Mouse (Mus musculus) ES-CJ7 (cell line): Measurements from ENCODE around the gene Tenm4.

ENCODE experiments used
- DNase-seq: peaks from one replicate; pipeline ENCODE4 v3.0.0; 2011; ENCODE audit warnings: low read depth, low spot score

Gene Tenm4

GRCm38 (mm10) chr7:96340826-96341225 is 169.8 kb downstream of the Tenm4 start:
- DNase-seq: no peak

DNA sequence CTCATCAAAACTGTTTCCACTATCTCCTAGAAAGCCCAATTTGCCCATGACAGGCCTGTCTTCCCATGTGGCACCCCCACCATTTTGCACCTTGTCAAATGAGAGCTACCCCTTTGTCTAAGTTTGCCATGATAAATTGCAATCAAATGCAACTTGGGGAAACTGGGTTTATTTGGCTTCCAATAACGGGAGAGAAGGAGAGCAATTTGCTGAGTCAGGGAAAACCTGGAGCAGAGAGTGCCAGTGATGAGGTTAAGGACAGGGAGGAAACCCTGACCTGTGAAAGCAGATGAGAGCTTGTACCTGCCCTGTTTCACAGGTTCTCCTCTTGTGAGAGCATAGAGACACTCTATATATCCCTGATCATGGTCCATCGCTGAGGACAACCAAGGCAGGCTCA is 170.4 kb downstream of the Tenm4 start:
- no peak for DNase-seq

DNA sequence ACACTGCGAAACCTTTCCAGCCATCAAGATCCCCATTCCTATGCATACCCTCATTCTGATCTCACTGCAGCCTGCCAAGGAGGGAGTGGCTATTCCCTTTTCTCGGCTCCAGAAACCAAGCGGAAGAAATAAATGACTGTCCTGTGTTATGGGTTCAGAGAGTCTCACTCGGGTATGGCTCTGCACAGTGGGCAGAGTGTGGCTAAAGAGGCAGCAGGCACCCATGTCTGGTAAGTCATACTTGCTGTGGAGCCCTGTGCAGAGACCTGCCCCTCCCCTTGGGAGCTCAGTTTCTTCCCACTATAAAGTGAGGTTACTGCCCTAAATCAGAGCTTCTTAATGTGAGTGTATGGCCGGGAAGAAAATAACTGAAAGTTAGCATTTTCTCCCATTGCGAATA is 171.9 kb downstream of the Tenm4 start:
- DNase-seq: no peak

GRCm38 (mm10) chr7:96343667-96344066 is 172.6 kb downstream of the Tenm4 start:
- DNase-seq: no peak

DNA sequence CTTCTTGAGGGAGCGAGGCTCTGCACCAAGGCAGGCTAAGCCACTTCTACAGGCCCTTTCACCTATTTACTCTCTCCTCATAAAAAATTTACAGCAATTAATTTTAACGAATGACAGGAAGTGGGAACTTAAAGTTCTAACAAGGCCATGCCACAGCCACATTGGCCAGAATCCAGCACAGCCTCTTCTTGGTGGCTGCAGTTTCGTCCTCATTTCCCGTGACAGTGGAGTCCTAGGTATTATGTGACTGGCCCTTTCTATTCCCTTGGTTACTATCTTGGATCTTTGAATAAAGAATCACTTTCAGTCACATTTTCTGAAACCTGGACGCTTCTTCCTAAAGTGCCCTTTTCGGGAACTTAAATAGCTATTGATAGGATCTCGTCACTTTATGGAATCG is 181.6 kb downstream of the Tenm4 start:
- DNase-seq: no peak

- no peak for DNase-seq
These were observed 185.3 kb downstream of the Tenm4 start for GRCm38 (mm10) chr7:96356285-96356811.

DNA sequence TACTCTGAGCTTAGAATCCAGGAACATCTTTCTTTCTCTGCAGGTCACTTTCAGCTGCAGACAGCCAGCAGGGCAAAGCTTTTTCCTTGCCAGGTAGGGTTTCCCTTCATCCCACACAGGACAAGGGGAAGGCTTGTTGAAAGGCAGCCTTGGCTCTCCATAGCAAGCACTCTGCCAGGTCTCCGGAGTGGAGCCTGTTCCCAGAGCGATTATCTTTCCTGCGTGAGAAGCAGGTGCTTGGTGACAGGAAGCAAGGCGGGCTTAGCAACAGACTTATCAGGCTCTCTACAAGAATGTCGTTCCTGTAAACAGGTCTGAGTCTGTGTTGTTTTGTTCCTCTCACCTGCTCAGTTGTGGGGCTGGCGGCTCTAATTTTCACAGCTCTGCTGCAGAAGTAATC is 186.5 kb downstream of the Tenm4 start:
- DNase-seq: no peak

DNA sequence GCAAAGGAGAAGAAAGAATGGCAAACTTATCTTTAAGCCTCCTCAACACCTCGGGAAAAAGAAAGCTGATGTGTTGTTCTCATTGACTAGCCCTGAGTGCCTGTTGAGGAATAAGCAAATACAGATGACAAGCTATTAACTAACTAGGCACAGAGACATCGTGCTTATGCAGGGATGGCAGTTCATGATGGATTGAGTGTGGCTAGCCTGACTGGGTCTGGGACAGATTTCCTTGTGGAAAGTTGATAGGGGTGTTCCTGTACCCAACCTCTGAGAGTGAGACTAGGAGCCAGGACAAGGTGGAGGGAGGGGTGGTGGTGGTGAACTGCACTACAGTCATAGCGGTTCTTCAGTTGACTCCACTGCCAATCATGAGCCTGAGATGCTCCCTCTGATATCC is 192.3 kb downstream of the Tenm4 start:
- DNase-seq: no peak

DNA sequence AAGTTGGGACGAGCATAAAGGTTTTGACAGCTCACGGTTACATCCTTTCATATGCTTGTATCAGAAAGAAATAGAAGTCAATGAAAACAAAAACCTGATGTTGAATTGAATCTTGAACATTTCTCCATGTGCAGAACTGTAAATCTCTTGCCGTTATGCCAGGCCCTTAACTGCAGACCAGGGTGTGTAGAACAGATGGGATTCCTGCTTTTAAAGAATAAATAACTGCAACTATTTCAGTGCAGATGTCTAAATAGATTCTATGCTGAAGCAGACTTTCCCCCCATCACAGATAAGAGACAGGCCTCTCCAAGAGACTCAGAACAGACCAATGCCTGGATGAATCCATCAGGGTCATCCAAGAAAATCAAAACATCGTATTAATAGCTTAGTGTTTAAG is 198.9 kb downstream of the Tenm4 start:
- DNase-seq: no peak

DNA sequence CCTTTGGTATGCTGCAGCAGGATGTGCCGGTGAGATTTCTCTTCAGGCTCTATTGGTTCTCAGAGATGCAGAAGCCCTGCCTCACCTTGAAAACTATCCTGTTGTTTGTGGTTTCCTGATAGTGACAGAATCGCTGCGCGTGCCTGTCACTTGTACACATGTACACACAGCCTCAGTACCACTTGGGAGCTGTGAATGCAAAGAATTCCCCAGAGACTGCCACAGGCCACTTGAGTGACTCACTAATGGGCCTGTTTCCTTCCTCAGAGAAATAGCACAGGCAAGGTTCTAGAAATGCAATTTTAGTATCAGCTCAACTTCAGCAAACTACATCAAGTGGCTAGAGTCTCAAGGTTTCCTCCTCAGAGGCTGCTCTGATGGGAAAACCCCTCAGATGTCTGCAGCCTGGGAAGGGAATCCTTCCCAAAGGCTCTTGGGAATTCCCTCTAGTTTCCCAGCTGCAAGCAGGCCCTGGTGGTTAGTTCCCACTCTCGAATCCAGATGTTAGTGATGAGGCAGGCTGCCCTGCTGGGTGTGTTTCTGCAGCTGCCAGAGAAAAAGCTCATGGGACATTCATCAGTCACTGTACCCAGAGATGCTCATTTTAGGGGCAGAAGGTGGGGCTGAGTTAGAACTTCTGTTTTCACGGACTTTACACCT is 203.1 kb downstream of the Tenm4 start:
- DNase-seq: no peak

- DNase-seq: no peak
These were observed 204.5 kb downstream of the Tenm4 start for GRCm38 (mm10) chr7:96375507-96375906.

DNA sequence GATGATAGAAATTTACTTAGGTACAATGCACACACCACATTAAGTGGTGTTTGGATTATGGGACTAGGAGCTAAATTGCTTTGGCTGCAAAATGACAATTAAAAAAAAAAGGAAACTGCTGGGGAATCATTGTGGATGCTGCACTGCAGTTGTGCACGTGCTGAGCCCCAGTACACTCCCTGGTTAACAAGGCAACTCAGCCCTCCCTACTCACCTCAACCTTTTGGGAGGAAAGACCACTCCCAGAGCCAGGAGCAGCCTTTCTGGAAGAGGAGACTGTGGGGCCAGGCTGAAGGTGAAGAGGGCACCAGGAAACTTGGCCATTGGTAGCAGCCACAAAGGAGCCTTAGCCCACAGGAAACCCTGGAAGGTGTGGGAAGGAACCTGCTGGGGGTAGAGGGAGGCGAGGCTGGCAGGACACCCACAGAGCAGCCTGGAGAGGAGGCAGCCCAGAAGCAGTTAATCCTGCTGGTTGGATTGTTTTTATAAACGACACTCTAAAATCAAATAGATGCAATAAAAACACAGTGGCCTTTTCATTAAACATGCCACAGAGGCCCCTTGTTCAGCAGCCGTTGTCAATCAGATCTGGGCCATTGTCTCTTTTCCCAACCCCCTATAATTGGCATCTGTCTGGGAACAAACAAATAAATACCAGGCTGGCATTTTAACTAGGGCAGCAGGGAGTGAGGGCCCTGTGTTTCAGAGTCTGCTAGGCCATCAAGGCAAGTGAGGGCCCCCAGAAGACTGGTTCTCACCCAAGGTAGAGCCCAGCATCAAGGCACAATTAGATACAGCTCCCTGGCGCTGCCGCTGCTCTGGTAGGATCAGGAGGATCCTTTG is 212.9 kb downstream of the Tenm4 start:
- DNase-seq: no peak

DNA sequence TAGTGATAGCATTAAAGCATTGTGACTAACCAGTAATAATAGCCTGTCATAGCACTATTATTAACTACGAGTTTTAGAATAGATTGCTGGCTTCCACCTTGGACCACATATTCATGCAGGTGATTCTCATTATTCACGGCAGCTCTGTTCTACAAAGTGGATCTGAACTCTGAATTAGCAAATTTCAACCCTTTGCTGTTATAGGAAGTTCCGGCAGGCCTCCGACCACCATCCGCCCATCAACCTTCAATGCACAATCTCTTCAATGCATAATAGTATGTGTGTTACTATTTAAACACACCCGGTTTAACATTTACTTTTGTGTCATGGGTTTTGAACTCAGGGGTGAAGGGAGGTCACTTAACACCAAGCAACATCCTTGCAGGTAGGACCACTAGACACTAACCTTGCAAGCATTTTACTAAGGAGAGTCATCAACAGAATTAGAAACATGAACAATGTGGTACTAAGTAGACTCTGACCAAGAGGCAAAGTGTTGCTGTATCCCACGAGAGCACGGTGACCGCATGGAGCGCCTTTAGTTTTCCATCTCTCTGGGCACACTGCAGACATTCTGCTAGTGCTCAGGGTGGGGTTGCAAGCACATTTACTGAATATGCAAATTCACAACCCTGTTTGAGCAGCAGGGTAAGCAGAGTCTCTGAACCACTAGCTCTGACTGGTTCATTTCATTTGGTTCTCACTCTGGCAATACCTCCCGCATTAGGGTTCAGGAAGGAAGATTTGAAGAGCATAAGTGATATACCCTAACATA is 213.9 kb downstream of the Tenm4 start:
- no peak for DNase-seq

DNA sequence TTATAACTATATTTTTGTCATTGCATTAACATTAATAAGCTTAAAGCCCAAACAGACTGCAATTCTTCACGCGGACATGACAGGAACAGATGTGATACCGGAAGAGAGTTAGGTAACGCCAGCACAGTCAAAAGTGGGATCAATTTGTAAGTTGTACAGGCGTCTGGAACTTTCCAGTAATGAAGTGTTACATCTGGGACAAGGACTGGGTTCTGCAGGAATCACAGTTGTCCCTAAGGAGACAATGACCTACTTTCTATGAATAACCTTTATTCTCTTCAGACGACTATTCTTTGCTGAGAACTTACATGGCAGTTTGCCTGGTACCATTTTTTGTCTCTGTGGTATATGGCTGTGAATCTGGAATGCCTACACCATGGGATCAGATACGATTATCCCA is 214.8 kb downstream of the Tenm4 start:
- DNase-seq: no peak

- DNase-seq: no peak
These were observed 219.1 kb downstream of the Tenm4 start for GRCm38 (mm10) chr7:96390034-96390670.

- no peak for DNase-seq
These were observed 219.8 kb downstream of the Tenm4 start for GRCm38 (mm10) chr7:96390894-96391293.

- DNase-seq: no peak
These were observed 220.9 kb downstream of the Tenm4 start for GRCm38 (mm10) chr7:96391797-96392472.

DNA sequence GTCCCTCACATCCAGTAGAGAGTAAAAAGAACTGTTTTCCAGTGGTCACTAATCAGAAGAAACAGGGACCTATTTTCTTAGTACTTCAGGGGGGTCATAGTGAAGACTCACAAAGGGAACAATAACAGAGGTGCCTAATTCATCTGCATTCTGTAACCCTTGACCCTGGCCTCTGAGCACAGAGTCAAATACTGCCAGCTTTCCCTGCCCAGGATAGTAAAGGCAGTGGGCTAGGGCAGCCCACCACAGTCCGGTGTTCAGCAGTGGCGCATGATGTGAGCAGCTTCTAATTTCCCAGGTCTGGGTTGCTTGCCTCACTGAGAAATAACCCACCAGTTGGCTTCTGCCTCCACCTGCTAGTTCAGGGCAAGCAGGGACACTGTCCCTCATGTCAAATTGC is 221.6 kb downstream of the Tenm4 start:
- DNase-seq: no peak

DNA sequence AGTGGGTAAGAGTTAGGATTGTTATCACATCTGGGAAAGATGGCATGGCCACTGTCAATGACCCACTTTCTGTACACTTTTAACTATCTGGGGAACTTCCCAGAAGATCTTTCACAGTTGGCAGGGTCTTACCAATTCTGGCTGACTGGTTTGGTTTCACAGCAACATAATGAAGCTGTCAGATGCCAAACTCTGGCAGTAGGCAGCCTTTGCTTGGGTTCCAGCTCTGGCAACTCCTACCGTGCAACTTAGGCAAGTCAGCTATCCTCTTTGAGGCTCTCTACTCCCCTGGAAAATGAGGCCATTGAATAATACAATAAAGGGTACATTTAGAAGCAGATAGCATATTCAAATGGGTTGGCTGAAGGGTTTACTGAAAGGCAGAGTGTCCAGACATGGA is 226.9 kb downstream of the Tenm4 start:
- DNase-seq: no peak

- DNase-seq: no peak
These were observed 229.4 kb downstream of the Tenm4 start for GRCm38 (mm10) chr7:96400411-96400810.

GRCm38 (mm10) chr7:96406630-96407214 is 235.7 kb downstream of the Tenm4 start:
- no peak for DNase-seq
